Mouse (Mus musculus) spleen, adult 12 weeks (tissue): ENCODE results near the gene Dnajc12.
"Not testable (repeated sequence)": the region's sequence is repeated elsewhere in the genome, so short reads cannot be mapped to it uniquely, and the experiment has no call there.

Experiments used
- DNase-seq: peaks from one replicate; pipeline ENCODE4 v3.0.0; 2022; ENCODE audit warnings: low spot score

Gene Dnajc12

GRCm38 (mm10) chr10:63431221-63431736 lies 49.0 kb downstream of the Dnajc12 start:
- no peak for DNase-seq

GRCm38 (mm10) chr10:63432099-63432498 lies 49.9 kb downstream of the Dnajc12 start:
- no peak for DNase-seq

GRCm38 (mm10) chr10:63432887-63433286 lies 50.6 kb downstream of the Dnajc12 start:
- DNase-seq: no peak

- no peak for DNase-seq
These were observed 56.6 kb downstream of the Dnajc12 start for GRCm38 (mm10) chr10:63438736-63439262.

GRCm38 (mm10) chr10:63439694-63440228 lies 57.5 kb downstream of the Dnajc12 start:
- DNase-seq: no peak

GRCm38 (mm10) chr10:63444602-63445387 lies 62.6 kb downstream of the Dnajc12 start:
- not testable (repeated sequence) for DNase-seq

GRCm38 (mm10) chr10:63453926-63454325 lies 71.7 kb downstream of the Dnajc12 start:
- DNase-seq: no peak

- no peak for DNase-seq
These were observed 73.1 kb downstream of the Dnajc12 start for GRCm38 (mm10) chr10:63455110-63455878.

GRCm38 (mm10) chr10:63457292-63458128 lies 75.3 kb downstream of the Dnajc12 start:
- DNase-seq: no peak
